22 mouse cellular contexts compared by ENCODE assay signal in genomic region chr2:73818742-73819141, GRCm38 (mm10). TPM values are rescaled to one million over a fixed set of nuclear protein-coding genes. Genes with fewer than 3 reads are reported as not detected.
DNase-seq lines count a peak whose midpoint lies in the region; ATAC-seq lines count a peak whose summit lies in the region.
"Had no signal": no experiment of that assay in that cellular context is flagged by ENCODE, and none has a peak within 500 bp of the region (broad histone marks: within the 10 kb centered on the region; RNA-seq: fewer than 3 reads in every experiment).

No protein-coding gene starts in this region.

- no peaks in the 10 kb centered on the region for H3K4me1 ChIP-seq in liver, embryonic 11.5 days (replicated peaks; ENCODE audit: control insufficient read depth, insufficient read depth, low read length)
- no peaks in the 10 kb centered on the region for H3K4me1 ChIP-seq in liver, embryonic 12.5 days
- H3K4me1 ChIP-seq: embryonic facial prominence, embryonic 12.5 days; forebrain, embryonic 10.5 days; limb, embryonic 12.5 days had no signal

- H3K4me3 ChIP-seq in liver, embryonic 11.5 days (ENCODE audit: low read depth, low read length) = no peak overlapping the region
- no peak overlapping the region for H3K4me3 ChIP-seq in liver, embryonic 12.5 days
- H3K4me3 ChIP-seq: embryonic facial prominence, embryonic 12.5 days; forebrain, embryonic 10.5 days; limb, embryonic 12.5 days had no signal

- no peak for ATAC-seq in CD4-positive, CD25-positive, alpha-beta regulatory T cell, adult 4 months
- ATAC-seq in liver, embryonic 11.5 days (replicated peaks; ENCODE audit: low FRiP score) = 0 out of 2 replicates have a peak, but pooled peaks have one; percentile 34
- ATAC-seq in liver, embryonic 12.5 days = no peak
- ATAC-seq in inflammation-experienced regulatory T-cells, adult 6 months = peak; percentile 38
- ATAC-seq: hindbrain, postnatal 0 days had no signal

- no peaks in the 10 kb centered on the region for H3K27me3 ChIP-seq in liver, embryonic 11.5 days (replicated peaks; ENCODE audit: control insufficient read depth, insufficient read depth, low read length)
- no peaks in the 10 kb centered on the region for H3K27me3 ChIP-seq in liver, embryonic 12.5 days (replicated peaks)
- H3K27me3 ChIP-seq: embryonic facial prominence, embryonic 12.5 days; limb, embryonic 12.5 days had no signal

- H3K36me3 ChIP-seq in liver, embryonic 11.5 days (ENCODE audit: control insufficient read depth, insufficient read depth, low read length) = peaks cover 10% of the 10 kb centered on the region; the same call in 1 of the 2 replicates
- peaks cover 52% of the 10 kb centered on the region for H3K36me3 ChIP-seq in liver, embryonic 12.5 days

- H3K9ac ChIP-seq in liver, embryonic 11.5 days (ENCODE audit: low read depth, low read length) = no peak overlapping the region
- H3K9ac ChIP-seq in liver, embryonic 12.5 days = no peak overlapping the region
- H3K9ac ChIP-seq: embryonic facial prominence, embryonic 12.5 days; limb, embryonic 12.5 days; lung, embryonic 14.5 days had no signal

- H3K27ac ChIP-seq in liver, embryonic 11.5 days (ENCODE audit: low read depth, low read length) = no peak overlapping the region
- no peak overlapping the region for H3K27ac ChIP-seq in liver, embryonic 12.5 days
- H3K27ac ChIP-seq: embryonic facial prominence, embryonic 12.5 days; forebrain, embryonic 10.5 days; hindbrain, postnatal 0 days; limb, embryonic 12.5 days; macrophage had no signal

- no peaks in the 10 kb centered on the region for H3K9me3 ChIP-seq in liver, embryonic 11.5 days (ENCODE audit: control insufficient read depth, low read length)
- no peaks in the 10 kb centered on the region for H3K9me3 ChIP-seq in liver, embryonic 12.5 days (replicated peaks)
- H3K9me3 ChIP-seq: embryonic facial prominence, embryonic 12.5 days; forebrain, embryonic 10.5 days; limb, embryonic 12.5 days had no signal

- no peak overlapping the region for H3K4me2 ChIP-seq in liver, embryonic 11.5 days
- no peak overlapping the region for H3K4me2 ChIP-seq in liver, embryonic 12.5 days
- H3K4me2 ChIP-seq: embryonic facial prominence, embryonic 12.5 days; limb, embryonic 12.5 days; lung, embryonic 14.5 days had no signal

- DNase-seq in CD4-positive, CD25-positive, alpha-beta regulatory T cell, adult 2 months (ENCODE audit: low read depth, low spot score) = peak; percentile 5
- no peak for DNase-seq in liver, embryonic 11.5 days (ENCODE audit: low spot score)
- DNase-seq in MEL-GATA-1-ER (ENCODE audit: extremely low read depth, low read depth) = peak; percentile 80
- no peak for DNase-seq in urinary bladder, postnatal 14 days (ENCODE audit: low spot score)
- no peak for DNase-seq in frontal cortex, adult 2 months (ENCODE audit: extremely low spot score in 1 of 2, low spot score in 1 of 2)
- DNase-seq: adrenal gland, postnatal 36 days; cerebellum, postnatal 36 days; gastrocnemius, postnatal 36 days; heart, postnatal 14 days; kidney, adult 2 months; kidney, postnatal 4 days; layer of hippocampus, postnatal 36 days; lung, embryonic 14.5 days; midbrain, embryonic 14.5 days had no signal

- WGBS in liver, embryonic 11.5 days = 46% methylated on average over 4 of the region's 4 CpGs
- 43% methylated on average over 4 of the region's 4 CpGs for WGBS in liver, embryonic 12.5 days (ENCODE audit: insufficient replicate concordance)

RNA-seq across cellular contexts. Expression of gene Chn1, which starts 43.6 kb away (rescaled TPM):
- under 1 TPM in 1 of 2 experiments, not detected in 1; 0.65 TPM for polyA plus RNA-seq in CD4-positive, CD25-positive, alpha-beta regulatory T cell, adult 4 months (2017; shearing (Covaris generic))
- polyA plus RNA-seq in liver, embryonic 11.5 days (2014; fragmentation: Nextera tagmentation; extraction: Ambion mirVana) = 6.1 and 7.6 TPM in 2 replicates
- 1.6 and 1.9 TPM in 2 replicates for polyA plus RNA-seq in liver, embryonic 12.5 days (2016; fragmentation: Nextera tagmentation; extraction: Ambion mirVana)
- polyA plus RNA-seq in inflammation-experienced regulatory T-cells, adult 6 months (2017; shearing (Covaris generic)) = 1 to 10 TPM in 2 of 3 experiments, under 1 TPM in 1; 0.57 to 4.3 (median 2.3) TPM
- 1,037 and 1,069 TPM in 2 replicates for polyA plus RNA-seq in frontal cortex, adult 2 months (2012; rRNA removed)
- polyA plus RNA-seq: macrophage had no signal

Comparison
In these comparisons a context has a peak if more than half of its experiments do, and no peak if none do; other contexts are left out.
1. ATAC-seq: peak in liver, embryonic 11.5 days (single experiment) and inflammation-experienced regulatory T-cells, adult 6 months (single experiment); none in CD4-positive, CD25-positive, alpha-beta regulatory T cell, adult 4 months (single experiment) and liver, embryonic 12.5 days (single experiment).
2. DNase-seq: peak in CD4-positive, CD25-positive, alpha-beta regulatory T cell, adult 2 months (single experiment) and MEL-GATA-1-ER (single experiment); none in liver, embryonic 11.5 days (single experiment), urinary bladder, postnatal 14 days (single experiment) and frontal cortex, adult 2 months (0 of 2).
3. RNA of gene Chn1, which starts 43.6 kb away (polyA plus RNA-seq): 1,037 to 1,069 TPM in frontal cortex, adult 2 months; 6.1 to 7.6 TPM in liver, embryonic 11.5 days, 0.57 to 4.3 TPM in inflammation-experienced regulatory T-cells, adult 6 months, 1.6 to 1.9 TPM in liver, embryonic 12.5 days and 0.65 TPM in CD4-positive, CD25-positive, alpha-beta regulatory T cell, adult 4 months; every median in the first group is over 100 times any median in the second.